26 mouse cellular contexts compared by ENCODE assay signal in genomic region chr4:89402324-89402723, GRCm38 (mm10).
"Had no signal": no experiment of that assay in that cellular context is flagged by ENCODE, and none has a peak within 500 bp of the region (broad histone marks: within the 10 kb centered on the region; RNA-seq: fewer than 3 reads in every experiment).

No protein-coding gene starts in this region.

- H3K9ac ChIP-seq: heart, embryonic 12.5 days; hindbrain, embryonic 12.5 days; hindbrain, embryonic 14.5 days; kidney, embryonic 15.5 days; limb, embryonic 12.5 days; liver, embryonic 13.5 days had no signal

- H3K9me3 ChIP-seq: heart, embryonic 10.5 days; heart, embryonic 12.5 days; hindbrain, embryonic 10.5 days; hindbrain, embryonic 12.5 days; kidney, embryonic 15.5 days; limb, embryonic 10.5 days; limb, embryonic 12.5 days; liver, embryonic 13.5 days had no signal

- H3K27me3 ChIP-seq: heart, embryonic 12.5 days; hindbrain, embryonic 12.5 days; kidney, embryonic 15.5 days; limb, embryonic 12.5 days; liver, embryonic 13.5 days had no signal

- H3K4me1 ChIP-seq: heart, embryonic 10.5 days; heart, embryonic 12.5 days; hindbrain, embryonic 10.5 days; hindbrain, embryonic 12.5 days; kidney, embryonic 15.5 days; limb, embryonic 10.5 days; limb, embryonic 12.5 days; liver, embryonic 13.5 days had no signal

- DNase-seq: gastrocnemius, postnatal 14 days; gastrocnemius, postnatal 36 days; heart, adult 11 months; heart, postnatal 10 days; heart, postnatal 4 days; kidney, adult 11 months; kidney, adult 2 months; kidney, adult 9 months; kidney, postnatal 14 days; kidney, postnatal 36 days; layer of hippocampus, adult 9-11 months; layer of hippocampus, postnatal 36 days; liver; liver, embryonic 13.5 days had no signal

- H3K4me2 ChIP-seq: heart, embryonic 12.5 days; hindbrain, embryonic 12.5 days; hindbrain, embryonic 14.5 days; kidney, embryonic 15.5 days; limb, embryonic 12.5 days; liver, embryonic 11.5 days; liver, embryonic 13.5 days had no signal

- H3K27ac ChIP-seq: heart, embryonic 10.5 days; hindbrain, embryonic 10.5 days; hindbrain, embryonic 12.5 days; hindbrain, embryonic 14.5 days; kidney, embryonic 15.5 days; kidney, postnatal 0 days; limb, embryonic 10.5 days; limb, embryonic 12.5 days; liver, embryonic 13.5 days had no signal

- H3K4me3 ChIP-seq: heart, embryonic 10.5 days; heart, embryonic 12.5 days; hindbrain, embryonic 10.5 days; hindbrain, embryonic 12.5 days; kidney, embryonic 15.5 days; limb, embryonic 10.5 days; limb, embryonic 12.5 days; liver, embryonic 13.5 days had no signal

- ATAC-seq: hindbrain, embryonic 16.5 days; inflammation-experienced regulatory T-cells, adult 6 months had no signal

- H3K36me3 ChIP-seq: heart, embryonic 10.5 days; heart, embryonic 12.5 days; hindbrain, embryonic 10.5 days; hindbrain, embryonic 12.5 days; kidney, embryonic 15.5 days; limb, embryonic 10.5 days; limb, embryonic 12.5 days; liver, embryonic 13.5 days had no signal
